Mouse (Mus musculus) intestine, embryonic 15.5 days (tissue): ENCODE measurements around the gene Chchd4. TPM values are rescaled to one million over a fixed set of nuclear protein-coding genes. Genes with fewer than 3 reads are reported as not detected.

Source experiments
- ATAC-seq: fragments of 200-750 bp; cut with Nextera tagmentation; 2 replicates; pipeline ENCODE4 v1.8.0; 2017; ENCODE audit warnings: moderate TSS enrichment, moderate library complexity
- H3K27ac ChIP-seq: fragments of 300-500 bp; sonication (generic); 2 replicates; pipeline ENCODE4 v1.5.1; 2015; ENCODE audit warnings: mild to moderate bottlenecking, inconsistent platforms
- H3K27me3 ChIP-seq: fragments of 300-500 bp; sonication (generic); replicated peaks from 2 replicates; pipeline ENCODE4 v1.6.1; 2015; ENCODE audit warnings: inconsistent platforms
- H3K36me3 ChIP-seq: fragments of 300-500 bp; sonication (generic); 2 replicates; pipeline ENCODE4 v1.6.1; 2015; ENCODE audit warnings: inconsistent platforms
- H3K4me1 ChIP-seq: fragments of 300-500 bp; sonication (generic); replicated peaks from 2 replicates; pipeline ENCODE4 v1.6.1; 2015; ENCODE audit warnings: inconsistent platforms
- H3K4me2 ChIP-seq: fragments of 300-500 bp; sonication (generic); replicated peaks from 2 replicates; pipeline ENCODE4 v1.6.1; 2015; ENCODE audit warnings: mild to moderate bottlenecking, inconsistent platforms
- H3K4me3 ChIP-seq: fragments of 300-500 bp; sonication (generic); replicated peaks from 2 replicates; pipeline ENCODE4 v1.5.1; 2015; ENCODE audit warnings: inconsistent platforms
- H3K9ac ChIP-seq: fragments of 300-500 bp; sonication (generic); 2 replicates; pipeline ENCODE4 v1.6.1; 2015; ENCODE audit warnings: inconsistent platforms
- H3K9me3 ChIP-seq: fragments of 300-500 bp; sonication (generic); 2 replicates; pipeline ENCODE4 v1.6.1; 2016; ENCODE audit warnings: inconsistent platforms
- WGBS: fragments of 180-500 bp; shearing (Covaris S2); methylation state at CpG from one replicate; pipeline ENCODE4 v1.1.7; 2015; 5-methylcytosine and 5-hydroxymethylcytosine counted together
- polyA plus RNA-seq: library from polyadenylated mRNA; unstranded; fragments of >200 nt; fragmentation: Nextera tagmentation; extraction: Ambion mirVana; gene quantifications from 2 replicates; pipeline ENCODE4 v1.2.1, GENCODE M21; 2015

Gene Chchd4
- polyA plus RNA-seq, 1 experiment from 2014 or later = 38.0 TPM

GRCm38 (mm10) chr6:91417291-91417845, 56.0 kb downstream of the Chchd4 start:
- no peak for ATAC-seq
- WGBS = 72% methylated on average over 5 of the region's 5 CpGs

GRCm38 (mm10) chr6:91416146-91416545, 57.2 kb downstream of the Chchd4 start:
- no peak overlapping the region for H3K9ac ChIP-seq
- no peak overlapping the region for H3K4me2 ChIP-seq
- H3K27me3 ChIP-seq = peaks cover 59% of the 10 kb centered on the region
- WGBS = 73% methylated on average over 4 of the region's 4 CpGs
- H3K4me3 ChIP-seq = no peak overlapping the region
- H3K27ac ChIP-seq = no peak overlapping the region
- H3K36me3 ChIP-seq = no peaks in the 10 kb centered on the region
- H3K4me1 ChIP-seq = peaks cover 6% of the 10 kb centered on the region
- H3K9me3 ChIP-seq = no peaks in the 10 kb centered on the region
- ATAC-seq = no peak

More at GRCm38 (mm10) chr6:91417291-91417845, 56.0 kb downstream of the Chchd4 start:
- Histone ChIP-seq H3K4me2 (no peak overlapping the region), H3K36me3 (no peaks in the 10 kb centered on the region), H3K4me1 (no peaks in the 10 kb centered on the region), H3K4me3 (no peak overlapping the region), H3K9me3 (no peaks in the 10 kb centered on the region), H3K27ac (no peak overlapping the region), H3K27me3 (peaks cover 48% of the 10 kb centered on the region), H3K9ac (no peak overlapping the region)

GRCm38 (mm10) chr6:91414890-91415289, 58.5 kb downstream of the Chchd4 start:
- no peaks in the 10 kb centered on the region for H3K36me3 ChIP-seq
- no peak overlapping the region for H3K9ac ChIP-seq
- ATAC-seq = no peak
- no peak overlapping the region for H3K4me2 ChIP-seq
- H3K4me3 ChIP-seq = no peak overlapping the region
- H3K27me3 ChIP-seq = peaks cover 67% of the 10 kb centered on the region
- no peak overlapping the region for H3K27ac ChIP-seq
- no peaks in the 10 kb centered on the region for H3K9me3 ChIP-seq
- peaks cover 12% of the 10 kb centered on the region for H3K4me1 ChIP-seq
- 3% methylated on average over 4 of the region's 4 CpGs for WGBS

Other genes with a start within 250 kb of the Chchd4 start
- 0.08 TPM in 1 of 2 replicates, not detected in the other for gene Wnt7a, start 62.2 kb downstream of the Chchd4 start, polyA plus RNA-seq
- gene Tmem43, start 157 bp upstream of the Chchd4 start, polyA plus RNA-seq = 36.4 and 40.5 TPM in 2 replicates
- 15.3 and 16.8 TPM in 2 replicates for gene Xpc, start 42.3 kb upstream of the Chchd4 start, polyA plus RNA-seq
- 268 and 270 TPM in 2 replicates for gene Lsm3, start 42.4 kb upstream of the Chchd4 start, polyA plus RNA-seq
- 78.0 and 87.9 TPM in 2 replicates for gene Slc6a6, start 210.5 kb upstream of the Chchd4 start, polyA plus RNA-seq